Mouse (Mus musculus): ENCODE data around the gene Nfix. TPM values are rescaled to one million over a fixed set of nuclear protein-coding genes. Genes with fewer than 3 reads are reported as not detected.
"Not testable (repeated sequence)": the region's sequence is repeated elsewhere in the genome, so short reads cannot be mapped to it uniquely, and the experiment has no call there.

The Nfix gene
- polyA plus RNA-seq, 2 experiments = 1.4 to 2.5 TPM

DNA sequence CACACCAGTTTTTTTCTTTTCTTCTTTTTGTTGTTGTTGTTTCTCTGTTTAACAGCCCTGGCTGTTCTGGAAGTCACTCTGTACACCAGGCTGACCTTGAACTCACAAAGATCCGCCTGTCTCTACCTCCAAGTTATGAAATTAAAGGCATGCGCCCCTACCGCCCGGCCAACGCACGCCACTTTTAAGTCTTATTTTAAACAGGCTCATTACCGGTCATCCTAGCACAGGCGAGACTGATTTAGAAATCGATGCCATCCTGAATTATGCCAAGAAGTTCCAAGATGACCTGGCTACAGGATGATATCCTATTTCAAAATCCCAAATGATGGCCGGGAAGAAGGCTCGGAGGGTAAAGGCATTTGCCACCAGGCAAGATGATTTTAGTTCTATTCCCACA lies 31.3 kb upstream of the Nfix start, which contains the start of gene Gadd45gip1:
Gene Gadd45gip1, plus strand, starts transcription at position 33 of the 400 bp plus-strand sequence.
- WGBS (ENCODE audit: insufficient replicate concordance) = 28% methylated on average over 11 of the region's 11 CpGs
- TF ChIP-seq CTCF (IDR thresholded peaks at IDR 0.05; ENCODE audit: low read depth) = peak; percentile 68
- no peak for TF ChIP-seq EP300 (IDR thresholded peaks at IDR 0.05; ENCODE audit: low read depth)

DNA sequence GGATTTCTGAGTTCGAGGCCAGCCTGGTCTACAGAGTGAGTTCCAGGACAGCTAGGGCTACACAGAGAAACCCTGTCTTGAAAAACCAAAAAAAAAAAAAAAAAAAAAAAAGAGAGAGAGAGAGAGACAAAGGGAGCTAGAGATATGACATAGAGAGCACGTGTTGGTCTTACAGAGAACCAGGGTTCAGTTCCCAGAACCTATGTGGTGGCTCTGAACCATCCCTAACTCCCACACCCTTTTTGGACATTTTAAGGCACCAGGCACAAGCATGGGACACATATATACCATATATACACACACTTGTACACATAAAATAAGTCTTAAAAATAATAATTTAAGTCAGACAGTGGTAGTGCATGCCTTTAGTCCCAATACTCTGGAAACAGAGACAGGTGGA lies 26.4 kb upstream of the Nfix start:
- ATAC-seq (ENCODE audit: insufficient read depth) = peak; percentile 27; the same call in 1 of the 2 replicates
- not testable (repeated sequence) for H3K4me2 ChIP-seq (ENCODE audit: low read depth); H3K4me3 ChIP-seq (ENCODE audit: insufficient read depth in 1 of 2, low read depth in 2 of 2, low read length in 2 of 2); DNase-seq (ENCODE audit: low read depth in 3 of 3, low spot score in 3 of 3); H3K36me3 ChIP-seq (replicated peaks; ENCODE audit: control insufficient read depth, insufficient read depth, low read depth); H3K27me3 ChIP-seq (ENCODE audit: control insufficient read depth, insufficient read depth, low read length); H3K9me3 ChIP-seq (ENCODE audit: control insufficient read depth, low read length); H3K9ac ChIP-seq (replicated peaks)
- WGBS (ENCODE audit: insufficient replicate concordance) = 58% methylated on average over 2 of the region's 2 CpGs
- Histone ChIP-seq H3K4me1 (replicated peaks; ENCODE audit: control insufficient read depth in 2 of 2, insufficient read depth in 2 of 2, low read length in 1 of 2) (peaks cover 22 to 26% of the 10 kb centered on the region in 2 experiments), H3K27ac (peak overlapping the region; percentile 42)

More for the DNA sequence above, 31.3 kb upstream of the Nfix start, which contains the start of gene Gadd45gip1:
- H3K9me3 ChIP-seq (ENCODE audit: control insufficient read depth, low read length) = no peaks in the 10 kb centered on the region
- peak within 1 kb of the TSS; percentile 96 for H3K9ac ChIP-seq (replicated peaks)
- H3K4me3 ChIP-seq (ENCODE audit: insufficient read depth in 1 of 2, low read depth in 2 of 2, low read length in 2 of 2) = peak within 1 kb of the TSS; percentile 88 to 94
- peak within 1 kb of the TSS; percentile 84 for H3K4me2 ChIP-seq (ENCODE audit: low read depth)
- peak within 1 kb of the TSS; percentile 90 for H3K27ac ChIP-seq
- ATAC-seq (ENCODE audit: insufficient read depth) (peak; percentile 29; the same call in 1 of the 2 replicates), DNase-seq (ENCODE audit: low read depth in 3 of 3, low spot score in 3 of 3) (peak; percentile 65 to 72 (median 69))
- peaks cover 29% of the 10 kb centered on the region for H3K36me3 ChIP-seq (replicated peaks; ENCODE audit: control insufficient read depth, insufficient read depth, low read depth)
- peaks cover 23 to 44% of the 10 kb centered on the region in 2 experiments for H3K4me1 ChIP-seq (replicated peaks; ENCODE audit: control insufficient read depth in 2 of 2, insufficient read depth in 2 of 2, low read length in 1 of 2)
- H3K27me3 ChIP-seq (ENCODE audit: control insufficient read depth, insufficient read depth, low read length) = no peaks in the 10 kb centered on the region

DNA sequence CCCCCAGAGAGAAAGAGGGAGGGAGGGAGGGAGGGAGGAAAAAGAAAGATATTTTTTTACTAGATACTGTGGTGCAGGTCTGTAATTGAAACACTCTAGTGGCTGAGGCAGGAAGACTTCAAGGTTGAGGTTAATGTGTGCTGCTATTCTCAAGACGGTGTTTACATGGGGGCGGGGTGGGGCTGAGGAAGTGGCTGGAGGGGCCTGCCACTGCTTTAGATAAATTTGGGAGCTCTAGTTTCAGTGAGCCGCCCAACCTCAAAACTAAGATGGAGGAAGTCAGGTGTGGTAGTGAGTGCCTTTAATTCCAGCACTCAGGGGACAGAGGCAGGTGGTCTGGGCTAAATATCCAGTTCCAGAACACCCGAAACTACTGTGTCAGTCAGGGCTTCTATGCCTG lies 25.5 kb upstream of the Nfix start:
- DNase-seq (ENCODE audit: low read depth in 3 of 3, low spot score in 3 of 3) (no peak), ATAC-seq (ENCODE audit: insufficient read depth) (peak; percentile 45; the same call in 1 of the 2 replicates)
- 21% methylated on average over 4 of the region's 4 CpGs for WGBS (ENCODE audit: insufficient replicate concordance)
- Histone ChIP-seq H3K4me2 (ENCODE audit: low read depth) (peak overlapping the region; percentile 26), H3K27me3 (ENCODE audit: control insufficient read depth, insufficient read depth, low read length) (no peaks in the 10 kb centered on the region), H3K36me3 (replicated peaks; ENCODE audit: control insufficient read depth, insufficient read depth, low read depth) (no peaks in the 10 kb centered on the region), H3K4me1 (replicated peaks; ENCODE audit: control insufficient read depth in 2 of 2, insufficient read depth in 2 of 2, low read length in 1 of 2) (peaks cover 19 to 20% of the 10 kb centered on the region in 2 experiments), H3K9me3 (ENCODE audit: control insufficient read depth, low read length) (no peaks in the 10 kb centered on the region), H3K9ac (replicated peaks) (no peak overlapping the region; the same call in 1 of the 2 replicates), H3K4me3 (ENCODE audit: insufficient read depth in 1 of 2, low read depth in 2 of 2, low read length in 2 of 2) (no peak overlapping the region), H3K27ac (peak overlapping the region; percentile 60)
- TF ChIP-seq CTCF (IDR thresholded peaks at IDR 0.05; ENCODE audit: low read depth) (no peak), EP300 (IDR thresholded peaks at IDR 0.05; ENCODE audit: low read depth) (no peak)

DNA sequence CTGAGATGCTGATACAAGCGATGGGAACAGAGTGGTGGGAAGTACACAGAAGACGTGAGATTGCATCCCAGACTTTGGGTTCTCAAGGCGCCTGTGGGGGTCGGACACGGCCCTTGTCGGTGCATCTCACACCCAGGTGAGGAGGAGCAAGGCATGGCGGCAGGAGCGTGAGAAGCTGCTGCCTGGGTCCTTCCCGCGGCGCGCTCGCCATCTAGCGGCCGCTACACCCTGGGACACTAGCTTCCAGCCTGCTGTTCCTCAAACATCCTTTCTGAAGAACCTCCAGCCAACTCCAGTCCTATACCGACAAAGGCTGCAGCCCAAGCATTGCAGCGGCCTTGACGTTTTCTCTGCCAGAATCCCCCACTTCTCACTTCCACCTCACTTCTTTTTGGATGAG lies 23.5 kb upstream of the Nfix start:
- H3K27ac ChIP-seq = no peak overlapping the region
- WGBS (ENCODE audit: insufficient replicate concordance) = under 1% methylated on average over 18 of the region's 18 CpGs
- no peak for DNase-seq (ENCODE audit: low read depth in 3 of 3, low spot score in 3 of 3)
- H3K36me3 ChIP-seq (replicated peaks; ENCODE audit: control insufficient read depth, insufficient read depth, low read depth) = no peaks in the 10 kb centered on the region
- no peak overlapping the region for H3K4me2 ChIP-seq (ENCODE audit: low read depth)
- H3K4me1 ChIP-seq (replicated peaks; ENCODE audit: control insufficient read depth in 2 of 2, insufficient read depth in 2 of 2, low read length in 1 of 2) = peaks cover 13 to 18% of the 10 kb centered on the region in 2 experiments
- ATAC-seq (ENCODE audit: insufficient read depth) = peak; percentile 53
- no peak overlapping the region for H3K9ac ChIP-seq (replicated peaks)
- no peak overlapping the region for H3K4me3 ChIP-seq (ENCODE audit: insufficient read depth in 1 of 2, low read depth in 2 of 2, low read length in 2 of 2)
- TF ChIP-seq EP300 (IDR thresholded peaks at IDR 0.05; ENCODE audit: low read depth) = no peak
- peak; percentile 97 for TF ChIP-seq CTCF (IDR thresholded peaks at IDR 0.05; ENCODE audit: low read depth)
- no peaks in the 10 kb centered on the region for H3K27me3 ChIP-seq (ENCODE audit: control insufficient read depth, insufficient read depth, low read length)
- no peaks in the 10 kb centered on the region for H3K9me3 ChIP-seq (ENCODE audit: control insufficient read depth, low read length)

DNA sequence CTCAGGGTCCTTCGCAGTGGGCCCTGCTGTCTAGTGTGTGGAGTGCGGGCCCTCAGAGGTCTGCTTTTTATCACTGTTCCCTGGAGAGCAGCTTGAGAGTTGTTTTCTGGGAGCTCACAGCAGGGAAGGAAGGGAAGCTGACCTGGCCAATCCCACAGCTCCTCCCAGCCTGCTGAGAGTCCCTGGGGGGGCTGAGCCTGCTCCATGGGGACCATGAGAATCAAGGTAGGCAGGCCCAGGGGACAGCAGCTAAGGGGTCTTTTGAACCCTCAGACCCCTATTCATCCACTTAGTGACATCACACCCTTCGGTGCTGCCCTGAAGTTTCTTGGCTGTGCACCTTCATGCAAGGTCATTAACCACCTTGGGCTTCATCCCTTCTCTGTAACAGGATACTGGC lies 22.6 kb upstream of the Nfix start, which contains the start of gene Dand5:
Gene Dand5, minus strand, starts transcription at position 101 of the 400 bp plus-strand sequence.
- Histone ChIP-seq H3K9ac (replicated peaks) (no peak within 1 kb of the TSS), H3K36me3 (replicated peaks; ENCODE audit: control insufficient read depth, insufficient read depth, low read depth) (no peaks in the 10 kb centered on the region)
- ATAC-seq (ENCODE audit: insufficient read depth) = no peak

More for the DNA sequence above, 22.6 kb upstream of the Nfix start, which contains the start of gene Dand5:
- H3K9me3 ChIP-seq (ENCODE audit: control insufficient read depth, low read length) = no peaks in the 10 kb centered on the region
- no peak for DNase-seq (ENCODE audit: low read depth in 3 of 3, low spot score in 3 of 3)
- H3K4me3 ChIP-seq (ENCODE audit: insufficient read depth in 1 of 2, low read depth in 2 of 2, low read length in 2 of 2) = no peak within 1 kb of the TSS
- H3K27ac ChIP-seq = no peak within 1 kb of the TSS
- TF ChIP-seq CTCF (IDR thresholded peaks at IDR 0.05; ENCODE audit: low read depth) (no peak), EP300 (IDR thresholded peaks at IDR 0.05; ENCODE audit: low read depth) (no peak)
- H3K4me2 ChIP-seq (ENCODE audit: low read depth) = no peak within 1 kb of the TSS
- no peaks in the 10 kb centered on the region for H3K27me3 ChIP-seq (ENCODE audit: control insufficient read depth, insufficient read depth, low read length)
- 63% methylated on average over 3 of the region's 3 CpGs for WGBS (ENCODE audit: insufficient replicate concordance)
- peaks cover 13 to 18% of the 10 kb centered on the region in 2 experiments for H3K4me1 ChIP-seq (replicated peaks; ENCODE audit: control insufficient read depth in 2 of 2, insufficient read depth in 2 of 2, low read length in 1 of 2)

Measured in liver, embryonic 14.5 days (tissue).